ENCODE assay signal across 8 mouse cellular contexts in genomic region chr15:79108421-79109320, GRCm38 (mm10). TPM values are rescaled to one million over a fixed set of nuclear protein-coding genes. Genes with fewer than 3 reads are reported as not detected.
DNase-seq lines count a peak whose midpoint lies in the region; ATAC-seq lines count a peak whose summit lies in the region.

Gene Micall1, plus strand, starts transcription at chr15:79108898.

- 0 out of 2 replicates have a peak, but pooled peaks cover 5% of the 10 kb centered on the region for H3K27me3 ChIP-seq in hindbrain, embryonic 13.5 days

- H3K27ac ChIP-seq in hindbrain, embryonic 13.5 days = peak within 1 kb of the TSS; percentile 79

- peak within 1 kb of the TSS; percentile 96 for H3K4me2 ChIP-seq in hindbrain, embryonic 13.5 days

- peak; percentile 70 for ATAC-seq in hindbrain, embryonic 13.5 days (ENCODE audit: low FRiP score)

- peak within 1 kb of the TSS; percentile 86 for H3K4me3 ChIP-seq in hindbrain, embryonic 13.5 days

- peak within 1 kb of the TSS; percentile 96 for H3K9ac ChIP-seq in hindbrain, embryonic 13.5 days

- H3K4me1 ChIP-seq in hindbrain, embryonic 13.5 days (replicated peaks) = peaks cover 34% of the 10 kb centered on the region

- WGBS in hindbrain, embryonic 13.5 days = under 1% methylated on average over 50 of the region's 85 CpGs

- DNase-seq in Muller cell, postnatal 12 days (ENCODE audit: inconsistent ontology term) = peak; percentile 82
- DNase-seq in cerebellum, adult 8-10 months = peak; percentile 71
- peak; percentile 30 to 35 for DNase-seq in frontal cortex, postnatal 36 days (ENCODE audit: low spot score in 2 of 2)
- DNase-seq in layer of hippocampus, postnatal 25 days (ENCODE audit: extremely low spot score in 1 of 2, low spot score in 1 of 2) = peak in 1 of 2 experiments; percentile 49
- peak; percentile 77 for DNase-seq in lung, postnatal 36 days
- peak; percentile 49 for DNase-seq in right cerebral cortex, postnatal 14 days
- DNase-seq in urinary bladder, postnatal 36 days (ENCODE audit: low spot score in 2 of 2) = peak; percentile 80 to 85

- H3K36me3 ChIP-seq in hindbrain, embryonic 13.5 days = peaks cover 10% of the 10 kb centered on the region

- no peaks in the 10 kb centered on the region for H3K9me3 ChIP-seq in hindbrain, embryonic 13.5 days

RNA-seq across cellular contexts. Expression of gene Micall1, which starts in this region (rescaled TPM):
- polyA plus RNA-seq in hindbrain, embryonic 13.5 days (2015; fragmentation: Nextera tagmentation; extraction: Ambion mirVana) = 8.7 and 10.3 TPM in 2 replicates
- 10 to 100 TPM; 34.3 to 41.6 TPM for total RNA-seq in layer of hippocampus, postnatal 25 days (2021)
